Mouse (Mus musculus): ENCODE data around the gene Tdrd7. TPM values are rescaled to one million over a fixed set of nuclear protein-coding genes. Genes with fewer than 3 reads are reported as not detected.

The Tdrd7 gene
- 10 to 100 TPM; 37.8 to 42.1 TPM for total RNA-seq (2023)

GRCm38 (mm10) chr4:45964771-45965439, at the start of gene Tdrd7:
TSS of gene Tdrd7 (plus strand) at chr4:45965334.

GRCm38 (mm10) chr4:46038892-46039751, 74.0 kb downstream of the Tdrd7 start, which contains the start of gene Tmod1:
TSS of gene Tmod1 (plus strand) at chr4:46038935.

Other genes with a start within 250 kb of the Tdrd7 start
- 1 to 10 TPM; 7.3 to 8.3 TPM for gene Aldh1b1, start 166.3 kb upstream of the Tdrd7 start, total RNA-seq (2023)
- gene Igfbpl1, start 138.4 kb upstream of the Tdrd7 start, total RNA-seq (2023) = not detected
- gene Stra6l, start 116.7 kb upstream of the Tdrd7 start, total RNA-seq (2023) = under 1 TPM in 1 of 2 experiments, not detected in 1; 0.22 TPM
- gene Ccdc180, start 75.0 kb upstream of the Tdrd7 start, total RNA-seq (2023) = 1 to 10 TPM; 2.2 TPM
- 1 to 10 TPM in 1 of 2 experiments, under 1 TPM in 1; 0.33 to 2.3 TPM for gene Tmod1, start 73.6 kb downstream of the Tdrd7 start, total RNA-seq (2023)
- gene Ncbp1, start 173.3 kb downstream of the Tdrd7 start, total RNA-seq (2023) = 10 to 100 TPM; 32.0 to 34.7 TPM
- gene Tstd2, start 173.4 kb downstream of the Tdrd7 start, total RNA-seq (2023) = 10 to 100 TPM; 23.8 to 25.4 TPM
- 10 to 100 TPM; 15.7 to 19.3 TPM for gene Xpa, start 231.0 kb downstream of the Tdrd7 start, total RNA-seq (2023)